Mouse (Mus musculus) lung, postnatal 25 days (tissue): ENCODE results near the gene Cntln.

ENCODE experiments used
- DNase-seq: peaks from one replicate; pipeline ENCODE4 v3.0.0; 2022; ENCODE audit warnings: low spot score

Cntln gene

DNA sequence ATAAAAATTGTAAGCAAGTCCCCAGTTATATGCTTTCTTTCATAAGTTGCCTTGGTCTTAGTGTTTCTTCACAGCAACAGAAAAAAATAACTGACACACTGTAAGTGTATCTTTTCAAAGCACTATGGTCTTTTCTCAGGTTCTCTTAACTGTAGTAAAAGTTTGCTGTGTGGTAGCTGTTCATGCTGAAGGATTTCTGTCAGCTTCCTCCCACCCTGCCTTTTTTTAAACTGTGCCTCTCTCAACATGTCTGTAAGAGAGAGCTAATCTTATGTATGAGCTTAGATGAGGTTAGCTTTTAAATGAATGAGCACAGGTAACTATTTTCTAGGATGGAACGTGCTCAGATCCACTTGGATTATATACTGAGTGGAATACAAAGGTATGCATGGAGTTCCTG is 170.5 kb downstream of the Cntln start:
- DNase-seq: no peak

- no peak for DNase-seq
These were observed 175.5 kb downstream of the Cntln start for GRCm38 (mm10) chr4:85059598-85059997.

DNA sequence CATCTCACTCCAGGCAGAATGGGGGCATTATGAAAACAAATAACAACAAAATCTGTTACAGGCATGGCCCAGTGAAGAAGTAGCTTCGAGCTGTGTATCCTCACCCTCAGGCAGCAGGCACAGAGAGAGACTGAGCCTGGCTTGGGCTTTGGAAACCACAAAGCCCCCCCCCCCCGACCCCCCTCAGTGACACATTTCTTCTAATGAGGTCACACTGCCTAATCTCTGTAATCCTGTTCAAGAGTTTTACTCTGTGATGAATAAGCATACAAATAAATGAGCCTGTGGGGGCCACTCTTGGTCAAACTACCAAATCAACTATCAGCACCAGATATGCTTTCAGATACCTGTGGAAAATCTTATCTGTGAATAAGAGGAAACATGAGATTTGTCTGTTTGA is 177.6 kb downstream of the Cntln start:
- DNase-seq: no peak

- no peak for DNase-seq
These were observed 211.9 kb downstream of the Cntln start for GRCm38 (mm10) chr4:85096033-85096432.

- peak; percentile 9 for DNase-seq
These were observed 212.6 kb downstream of the Cntln start for GRCm38 (mm10) chr4:85096682-85097081.

DNA sequence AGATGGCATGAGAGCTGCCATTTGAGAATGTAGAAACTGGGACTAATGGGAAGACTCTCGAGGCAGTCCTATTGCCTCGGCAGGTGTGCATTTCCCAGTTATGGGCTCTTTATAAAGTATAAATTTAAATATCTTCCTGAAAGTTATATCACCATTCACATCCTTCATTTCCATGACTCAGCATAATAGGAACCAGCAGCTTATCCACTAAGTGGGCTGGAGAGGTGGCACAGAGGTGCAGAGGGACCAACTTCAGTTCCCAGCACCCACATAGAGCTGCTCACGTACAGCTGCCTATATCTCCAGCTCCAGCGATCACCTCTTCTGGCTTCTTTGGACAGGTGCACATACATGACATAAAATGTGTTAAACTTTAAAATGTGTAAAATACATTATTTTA is 218.1 kb downstream of the Cntln start:
- no peak for DNase-seq

GRCm38 (mm10) chr4:85106416-85106815 is 222.3 kb downstream of the Cntln start:
- DNase-seq: no peak

GRCm38 (mm10) chr4:85106961-85107360 is 222.9 kb downstream of the Cntln start:
- DNase-seq: no peak

GRCm38 (mm10) chr4:85120271-85120670 is 236.2 kb downstream of the Cntln start:
- DNase-seq: no peak

- peak; percentile 7 for DNase-seq
These were observed 265.6 kb downstream of the Cntln start for GRCm38 (mm10) chr4:85149726-85150125.

- DNase-seq: no peak
These were observed 267.8 kb downstream of the Cntln start for GRCm38 (mm10) chr4:85151881-85152280.

DNA sequence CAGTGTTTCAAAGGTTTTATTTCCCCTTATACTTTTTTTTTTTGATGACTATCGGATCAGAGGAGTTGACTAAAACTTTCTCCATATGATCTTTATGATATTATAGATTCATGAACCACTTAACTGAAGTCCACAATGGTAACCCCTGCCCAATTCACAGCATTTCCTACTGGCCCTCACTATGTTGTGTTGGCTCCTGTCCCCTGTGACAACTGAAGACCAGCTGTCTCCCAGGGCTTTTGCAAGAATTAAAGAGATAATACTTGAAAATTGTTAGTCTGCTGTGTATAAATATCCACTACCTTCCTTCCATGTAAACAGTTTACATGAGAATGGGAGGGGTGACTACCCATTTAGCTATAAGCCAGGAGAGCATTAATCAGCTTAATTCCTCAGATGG is 270.3 kb downstream of the Cntln start:
- no peak for DNase-seq

DNA sequence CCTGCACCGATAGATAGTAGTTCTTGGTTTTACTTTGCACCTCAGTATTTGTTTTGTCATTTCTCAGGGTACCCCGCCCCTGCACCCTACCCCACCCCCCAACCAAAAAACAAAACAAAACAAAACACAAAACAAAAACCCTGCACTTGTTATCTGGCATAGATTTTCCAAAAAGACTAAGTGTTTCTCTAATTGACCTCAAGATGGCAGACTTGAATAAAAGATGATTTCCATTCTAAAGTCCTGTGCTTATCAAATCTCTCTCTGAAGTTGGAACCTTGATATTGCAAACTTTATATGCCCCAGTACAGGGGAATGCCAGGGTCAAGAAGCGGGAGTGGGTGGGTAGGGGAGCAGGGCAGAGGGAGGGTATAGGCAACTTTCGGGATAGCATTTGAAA is 277.0 kb downstream of the Cntln start:
- DNase-seq: no peak

DNA sequence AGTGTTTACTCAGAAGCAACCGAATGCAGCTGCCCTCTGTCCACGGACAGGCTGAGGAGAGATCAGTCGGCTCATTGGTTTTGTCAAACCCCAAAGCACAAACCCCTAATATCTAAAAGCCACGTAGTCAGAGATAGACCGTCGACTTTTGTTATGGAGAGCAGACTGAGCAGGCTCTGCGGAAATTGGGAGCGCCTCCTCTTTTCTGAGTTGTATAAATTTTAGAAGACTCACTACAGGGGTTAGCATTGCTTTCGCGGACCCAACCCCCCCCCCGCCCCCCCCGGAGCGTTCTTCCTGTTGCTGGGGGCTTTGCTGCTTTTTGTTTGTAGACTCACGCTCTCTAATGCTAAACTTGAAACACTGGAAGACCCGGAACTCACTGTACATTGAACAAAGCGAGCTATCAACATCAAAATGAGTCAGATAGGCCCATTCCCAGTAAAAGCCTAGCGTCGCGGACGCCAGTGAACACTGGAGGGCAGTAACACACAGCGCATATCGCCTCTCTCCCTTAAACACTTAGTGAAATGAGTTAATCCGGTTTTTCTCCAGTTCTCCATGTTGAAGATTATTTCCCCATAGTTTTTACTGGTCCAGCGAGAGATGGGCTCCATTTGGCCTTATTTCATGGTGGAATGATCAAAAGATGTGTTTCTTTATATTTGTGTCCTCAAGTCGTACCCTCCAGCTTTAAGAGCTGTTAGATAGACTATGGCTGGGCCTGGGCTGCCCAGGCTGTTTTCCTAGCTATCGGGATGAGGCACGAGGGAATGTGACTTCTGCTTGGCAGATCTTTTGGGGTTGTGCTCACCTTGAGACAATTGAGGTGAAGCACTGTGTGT is 278.6 kb downstream of the Cntln start:
- DNase-seq: no peak

GRCm38 (mm10) chr4:85163313-85163615 is 279.2 kb downstream of the Cntln start:
- DNase-seq: no peak

DNA sequence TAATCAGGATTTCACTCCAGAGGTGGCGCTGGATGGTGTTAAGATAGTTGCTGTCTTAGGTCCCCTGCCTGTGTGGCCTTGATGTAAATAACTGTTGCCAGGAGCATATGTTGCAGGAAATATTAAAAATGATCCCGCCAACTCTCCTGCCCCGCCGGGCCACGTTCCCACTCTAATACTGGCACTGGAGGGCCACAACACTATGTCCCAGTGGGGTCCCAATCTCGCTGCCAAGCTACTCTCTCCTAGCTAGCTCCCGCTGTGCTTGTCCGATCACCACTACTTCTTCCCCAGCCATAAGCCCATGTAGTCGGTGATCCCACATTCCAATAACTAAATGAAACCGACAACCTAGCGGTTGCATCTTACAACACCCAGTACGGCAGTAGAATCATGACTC is 283.9 kb downstream of the Cntln start:
- no peak for DNase-seq

- no peak for DNase-seq
These were observed 291.4 kb downstream of the Cntln start for GRCm38 (mm10) chr4:85175466-85175865.

DNA sequence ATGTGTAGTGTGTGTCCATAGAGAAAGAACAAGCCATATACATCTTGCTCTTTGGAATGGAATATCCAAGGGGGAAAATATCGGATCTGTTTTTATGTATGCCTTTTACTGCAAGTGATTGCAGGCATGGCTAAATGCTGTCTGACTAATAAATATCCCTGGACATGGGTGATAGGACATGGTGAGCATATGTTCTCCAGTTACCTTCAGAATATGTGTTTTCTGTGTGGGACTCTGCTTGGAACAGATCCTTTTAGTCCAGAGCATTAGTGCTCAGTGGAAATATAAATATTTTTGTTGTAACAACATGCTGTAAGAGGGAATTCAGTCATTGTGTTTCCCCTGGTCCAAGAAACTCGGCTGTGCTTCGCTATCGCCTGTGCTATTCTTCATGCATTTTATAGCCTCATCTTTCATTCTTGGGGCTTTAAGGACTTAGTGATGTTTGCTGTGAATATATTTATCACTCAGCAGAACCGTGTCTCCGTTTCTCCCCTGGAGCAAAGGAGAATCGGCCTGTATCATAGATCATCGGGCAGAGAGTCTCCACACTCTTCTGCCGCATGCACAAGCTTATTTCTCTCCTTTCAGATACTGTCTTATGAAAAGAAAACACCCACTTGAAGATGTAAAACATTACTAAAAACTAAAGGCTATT is 294.4 kb downstream of the Cntln start:
- no peak for DNase-seq
